Mouse (Mus musculus) embryonic fibroblast, embryonic 13.5 days (primary cell): ENCODE measurements around the gene Cap2.

Experiments used
- CTCF ChIP-seq: IDR thresholded peaks from 2 replicates; pipeline ENCODE4 v1.5.1; 2011; ENCODE audit warnings: mild to moderate bottlenecking, control low read depth, low read length, moderate library complexity, borderline replicate concordance; ENCODE audit not compliant: insufficient read depth
- POLR2A ChIP-seq: IDR thresholded peaks from 2 replicates; pipeline ENCODE4 v1.6.1; 2011; ENCODE audit warnings: low read depth, mild to moderate bottlenecking, control low read depth, low read length, moderate library complexity

DNA sequence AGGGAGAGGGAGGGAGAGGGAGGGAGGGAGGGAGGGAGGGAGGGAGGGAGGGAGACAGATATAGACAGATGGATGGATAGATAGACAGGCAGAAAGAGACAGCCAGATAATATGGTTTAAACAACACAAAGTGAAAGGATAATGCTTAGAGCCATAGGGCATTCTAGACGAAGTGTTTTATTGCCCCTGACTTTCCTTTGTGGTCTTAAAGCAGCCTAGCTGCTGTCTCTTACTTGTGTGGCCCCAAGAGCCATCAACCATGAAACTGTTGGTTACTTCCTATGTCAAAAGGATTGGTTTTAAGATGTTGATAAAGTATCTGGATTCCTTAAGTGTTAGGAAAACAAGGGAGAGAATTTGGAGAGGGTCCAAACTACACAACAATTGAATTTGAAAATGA lies 45.6 kb downstream of the Cap2 start:
- TF ChIP-seq CTCF, result no peak
- TF ChIP-seq POLR2A, result no peak
